Mouse (Mus musculus): ENCODE data around the gene Olfr328. TPM values are rescaled to one million over a fixed set of nuclear protein-coding genes. Genes with fewer than 3 reads are reported as not detected.
"Not testable (repeated sequence)": the region's sequence is repeated elsewhere in the genome, so short reads cannot be mapped to it uniquely, and the experiment has no call there.

Olfr328 gene
- total RNA-seq, 1 experiment, result 0.18 TPM

DNA sequence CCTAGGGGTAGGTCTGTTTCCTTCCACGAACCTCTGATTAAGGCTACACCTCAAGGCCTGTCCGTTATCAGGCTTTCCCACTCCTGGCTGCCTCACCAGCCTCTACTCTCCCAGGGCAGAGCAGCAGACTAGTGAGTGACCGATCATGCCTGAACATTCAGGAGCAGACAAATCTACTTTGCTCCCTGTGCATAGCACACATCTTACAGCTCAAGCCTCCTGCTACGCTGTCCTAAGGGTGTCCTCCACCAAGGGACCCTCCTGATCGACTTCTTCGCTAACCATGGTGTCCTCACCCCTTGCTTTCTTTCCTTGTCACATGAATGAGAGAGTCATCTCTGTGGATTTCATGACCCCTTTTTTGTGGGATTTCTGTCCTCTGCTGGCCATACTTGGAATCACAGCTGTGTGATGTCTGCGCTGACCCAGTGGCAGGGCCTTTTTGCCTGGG, 32.5 kb upstream of the Olfr328 start:
- in situ Hi-C loops (cut with MboI; ENCODE audit: low sequenced_read_pairs in 2 of 2, unreplicated experiment in 2 of 2), result no loop called here

DNA sequence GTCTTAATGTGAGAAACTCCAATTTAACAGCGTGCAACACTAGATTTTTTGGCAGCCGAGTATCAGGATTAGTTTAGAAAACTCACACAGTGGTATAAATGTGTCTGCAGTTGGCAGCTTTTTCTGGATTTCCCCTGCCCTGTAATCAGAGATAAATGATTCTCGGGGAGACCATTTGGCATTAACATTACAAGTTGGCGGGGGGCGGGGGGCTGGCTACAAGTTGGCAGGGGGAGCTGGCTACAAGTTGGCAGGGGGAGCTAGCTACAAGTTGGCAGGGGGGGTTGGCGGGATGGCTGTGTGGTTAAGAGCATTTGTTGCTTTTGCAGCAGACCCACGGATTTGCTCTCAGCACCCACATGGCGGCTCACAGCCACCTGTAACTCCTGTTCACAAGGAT, 23.2 kb upstream of the Olfr328 start:
- Histone ChIP-seq H3K4me3 (ENCODE audit: insufficient read depth in 1 of 2, low read depth in 1 of 2, low read length in 2 of 2, poor library complexity in 1 of 2, severe bottlenecking in 1 of 2) (no peak overlapping the region), H3K4me1 (ENCODE audit: control insufficient read depth in 2 of 2, insufficient read depth in 2 of 2, low read length in 2 of 2, poor library complexity in 1 of 2) (no peaks in the 10 kb centered on the region), H3K27ac (ENCODE audit: insufficient read depth, low read depth, low read length, poor library complexity, severe bottlenecking) (no peak overlapping the region), H3K36me3 (ENCODE audit: control insufficient read depth, insufficient read depth, low read length, poor library complexity, severe bottlenecking) (no peaks in the 10 kb centered on the region), H3K9ac (ENCODE audit: insufficient read depth, low read depth, low read length, poor library complexity, severe bottlenecking) (no peak overlapping the region), H3K9me3 (ENCODE audit: control insufficient read depth, insufficient read depth, low read depth, low read length) (no peaks in the 10 kb centered on the region)
- in situ Hi-C loops (cut with MboI; ENCODE audit: low sequenced_read_pairs in 2 of 2, unreplicated experiment in 2 of 2), result no loop called here
- TF ChIP-seq CHD2 (IDR thresholded peaks at IDR 0.05; ENCODE audit: low read depth, low read length) (no peak), MAFK (IDR thresholded peaks at IDR 0.05; ENCODE audit: insufficient read depth, low read depth, low read length) (no peak), ZC3H11A (IDR thresholded peaks at IDR 0.05; ENCODE audit: borderline replicate concordance, low read depth, low read length) (no peak)
- no peak for DNase-seq (ENCODE audit: low read depth, low spot score)

More for the DNA sequence above, 32.5 kb upstream of the Olfr328 start:
- TF ChIP-seq CHD2 (IDR thresholded peaks at IDR 0.05; ENCODE audit: low read depth, low read length) (no peak), HCFC1 (IDR thresholded peaks at IDR 0.05; ENCODE audit: borderline replicate concordance, insufficient read depth, low read length) (no peak), MAFK (IDR thresholded peaks at IDR 0.05; ENCODE audit: insufficient read depth, low read depth, low read length) (no peak), ZC3H11A (IDR thresholded peaks at IDR 0.05; ENCODE audit: borderline replicate concordance, low read depth, low read length) (no peak; the same call in 1 of the 2 replicates), ZNF384 (IDR thresholded peaks at IDR 0.05; ENCODE audit: low read depth, low read length) (no peak)
- Histone ChIP-seq H3K36me3 (ENCODE audit: control insufficient read depth, insufficient read depth, low read length, poor library complexity, severe bottlenecking) (no peaks in the 10 kb centered on the region), H3K4me3 (ENCODE audit: insufficient read depth in 1 of 2, low read depth in 1 of 2, low read length in 2 of 2, poor library complexity in 1 of 2, severe bottlenecking in 1 of 2) (no peak overlapping the region), H3K4me1 (ENCODE audit: control insufficient read depth in 2 of 2, insufficient read depth in 2 of 2, low read length in 2 of 2, poor library complexity in 1 of 2) (no peaks in the 10 kb centered on the region), H3K9ac (ENCODE audit: insufficient read depth, low read depth, low read length, poor library complexity, severe bottlenecking) (no peak overlapping the region), H3K9me3 (ENCODE audit: control insufficient read depth, insufficient read depth, low read depth, low read length) (no peaks in the 10 kb centered on the region), H3K27ac (ENCODE audit: insufficient read depth, low read depth, low read length, poor library complexity, severe bottlenecking) (no peak overlapping the region)
- DNase-seq (ENCODE audit: low read depth, low spot score), result peak; percentile 41

DNA sequence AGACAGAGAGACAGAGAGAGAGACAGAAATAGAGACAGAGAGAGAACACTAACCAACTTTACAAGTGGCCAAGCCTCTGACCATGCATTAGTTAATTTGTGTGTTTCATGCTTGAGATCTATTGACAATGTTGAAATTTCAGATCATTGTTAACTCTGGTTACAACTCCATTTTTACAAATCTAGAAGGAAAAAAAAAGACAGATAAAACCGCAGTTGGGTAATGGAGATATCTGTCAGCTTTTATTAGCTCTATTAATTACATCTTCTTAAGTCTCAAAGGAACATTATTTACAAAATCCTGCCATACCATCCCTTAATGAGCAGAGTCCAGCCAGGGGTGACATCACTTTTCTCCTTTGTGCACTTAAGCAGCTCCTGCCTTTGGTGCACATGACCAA, 22.0 kb upstream of the Olfr328 start, which contains the start of gene Olfr325:
TSS of gene Olfr325 (plus strand) at position 301 of the 400 bp plus-strand sequence.
- no peak within 1 kb of the TSS for H3K9ac ChIP-seq (ENCODE audit: insufficient read depth, low read depth, low read length, poor library complexity, severe bottlenecking)
- DNase-seq (ENCODE audit: low read depth, low spot score), result no peak
- no peak for TF ChIP-seq ZC3H11A (IDR thresholded peaks at IDR 0.05; ENCODE audit: borderline replicate concordance, low read depth, low read length)
- TF ChIP-seq ZNF384 (IDR thresholded peaks at IDR 0.05; ENCODE audit: low read depth, low read length), result no peak
- TF ChIP-seq MAFK (IDR thresholded peaks at IDR 0.05; ENCODE audit: insufficient read depth, low read depth, low read length), result no peak
- no peak for TF ChIP-seq CHD2 (IDR thresholded peaks at IDR 0.05; ENCODE audit: low read depth, low read length)
- no peak for TF ChIP-seq HCFC1 (IDR thresholded peaks at IDR 0.05; ENCODE audit: borderline replicate concordance, insufficient read depth, low read length)
- no peak within 1 kb of the TSS for H3K27ac ChIP-seq (ENCODE audit: insufficient read depth, low read depth, low read length, poor library complexity, severe bottlenecking)
- no peaks in the 10 kb centered on the region for H3K9me3 ChIP-seq (ENCODE audit: control insufficient read depth, insufficient read depth, low read depth, low read length)
- in situ Hi-C loops (cut with MboI; ENCODE audit: low sequenced_read_pairs in 2 of 2, unreplicated experiment in 2 of 2), result no loop called here
- no peak within 1 kb of the TSS for H3K4me3 ChIP-seq (ENCODE audit: insufficient read depth in 1 of 2, low read depth in 1 of 2, low read length in 2 of 2, poor library complexity in 1 of 2, severe bottlenecking in 1 of 2)
- no peaks in the 10 kb centered on the region for H3K4me1 ChIP-seq (ENCODE audit: control insufficient read depth in 2 of 2, insufficient read depth in 2 of 2, low read length in 2 of 2, poor library complexity in 1 of 2)
- no peaks in the 10 kb centered on the region for H3K36me3 ChIP-seq (ENCODE audit: control insufficient read depth, insufficient read depth, low read length, poor library complexity, severe bottlenecking)

DNA sequence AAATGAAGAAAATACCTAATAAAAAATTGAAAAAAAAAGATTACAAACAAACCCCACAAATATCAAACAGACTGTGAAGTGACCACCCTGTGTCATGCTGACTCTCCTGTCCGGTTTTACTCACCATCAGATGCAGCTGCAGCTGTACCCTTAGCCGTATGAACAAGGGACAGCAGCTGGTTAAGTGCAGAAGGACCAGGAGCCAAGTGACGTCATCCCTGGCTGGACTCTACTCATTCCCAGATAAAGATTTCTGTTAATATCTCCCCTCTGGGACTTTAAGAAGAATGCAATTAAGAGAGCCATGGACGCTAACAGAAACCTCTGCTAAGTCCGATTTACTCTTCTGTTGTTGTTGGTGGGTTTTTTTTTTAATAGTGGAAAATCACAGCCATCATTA, 15.0 kb upstream of the Olfr328 start, which contains the start of gene Olfr224:
TSS of gene Olfr224 (minus strand) at position 149 of the 400 bp plus-strand sequence.
- Histone ChIP-seq H3K4me1 (ENCODE audit: control insufficient read depth in 2 of 2, insufficient read depth in 2 of 2, low read length in 2 of 2, poor library complexity in 1 of 2) (no peaks in the 10 kb centered on the region), H3K9me3 (ENCODE audit: control insufficient read depth, insufficient read depth, low read depth, low read length) (no peaks in the 10 kb centered on the region), H3K9ac (ENCODE audit: insufficient read depth, low read depth, low read length, poor library complexity, severe bottlenecking) (no peak within 1 kb of the TSS), H3K27ac (ENCODE audit: insufficient read depth, low read depth, low read length, poor library complexity, severe bottlenecking) (no peak within 1 kb of the TSS), H3K4me3 (ENCODE audit: insufficient read depth in 1 of 2, low read depth in 1 of 2, low read length in 2 of 2, poor library complexity in 1 of 2, severe bottlenecking in 1 of 2) (no peak within 1 kb of the TSS), H3K36me3 (ENCODE audit: control insufficient read depth, insufficient read depth, low read length, poor library complexity, severe bottlenecking) (no peaks in the 10 kb centered on the region)
- in situ Hi-C loops (cut with MboI; ENCODE audit: low sequenced_read_pairs in 2 of 2, unreplicated experiment in 2 of 2), result no loop called here
- DNase-seq (ENCODE audit: low read depth, low spot score), result no peak
- no peak for TF ChIP-seq ZC3H11A (IDR thresholded peaks at IDR 0.05; ENCODE audit: borderline replicate concordance, low read depth, low read length)
- no peak for TF ChIP-seq ZNF384 (IDR thresholded peaks at IDR 0.05; ENCODE audit: low read depth, low read length)
- TF ChIP-seq HCFC1 (IDR thresholded peaks at IDR 0.05; ENCODE audit: borderline replicate concordance, insufficient read depth, low read length), result no peak
- TF ChIP-seq MAFK (IDR thresholded peaks at IDR 0.05; ENCODE audit: insufficient read depth, low read depth, low read length), result no peak

DNA sequence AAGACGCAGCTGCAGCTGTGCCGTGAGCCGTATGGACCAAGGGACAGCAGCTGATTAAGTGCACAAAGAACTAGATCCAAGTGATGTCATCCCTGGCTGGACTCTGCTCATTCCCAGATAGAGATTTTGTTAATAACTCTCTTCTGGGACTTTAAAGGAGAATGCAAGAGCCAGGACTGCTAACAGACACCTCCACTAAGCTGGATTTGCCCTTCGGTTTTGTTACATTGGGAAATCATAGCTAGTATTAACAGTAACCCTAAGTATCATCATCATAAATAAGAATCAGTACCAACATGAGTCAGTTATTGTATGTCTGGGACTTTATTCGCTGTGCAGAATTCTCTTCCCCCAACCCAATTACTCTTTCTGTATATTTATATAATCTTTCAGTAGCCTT, 9.1 kb downstream of the Olfr328 start, which contains the start of gene Olfr329-ps:
TSS of gene Olfr329-ps (minus strand) at position 101 of the 400 bp plus-strand sequence.
- Histone ChIP-seq H3K27ac (ENCODE audit: insufficient read depth, low read depth, low read length, poor library complexity, severe bottlenecking) (no peak within 1 kb of the TSS), H3K4me1 (ENCODE audit: control insufficient read depth in 2 of 2, insufficient read depth in 2 of 2, low read length in 2 of 2, poor library complexity in 1 of 2) (no peaks in the 10 kb centered on the region), H3K9me3 (ENCODE audit: control insufficient read depth, insufficient read depth, low read depth, low read length) (no peaks in the 10 kb centered on the region), H3K36me3 (ENCODE audit: control insufficient read depth, insufficient read depth, low read length, poor library complexity, severe bottlenecking) (no peaks in the 10 kb centered on the region), H3K9ac (ENCODE audit: insufficient read depth, low read depth, low read length, poor library complexity, severe bottlenecking) (no peak within 1 kb of the TSS), H3K4me3 (ENCODE audit: insufficient read depth in 1 of 2, low read depth in 1 of 2, low read length in 2 of 2, poor library complexity in 1 of 2, severe bottlenecking in 1 of 2) (no peak within 1 kb of the TSS)
- in situ Hi-C loops (cut with MboI; ENCODE audit: low sequenced_read_pairs in 2 of 2, unreplicated experiment in 2 of 2), result no loop called here
- no peak for TF ChIP-seq MAFK (IDR thresholded peaks at IDR 0.05; ENCODE audit: insufficient read depth, low read depth, low read length)
- no peak for TF ChIP-seq ZC3H11A (IDR thresholded peaks at IDR 0.05; ENCODE audit: borderline replicate concordance, low read depth, low read length)
- TF ChIP-seq HCFC1 (IDR thresholded peaks at IDR 0.05; ENCODE audit: borderline replicate concordance, insufficient read depth, low read length), result no peak
- TF ChIP-seq CHD2 (IDR thresholded peaks at IDR 0.05; ENCODE audit: low read depth, low read length), result no peak
- TF ChIP-seq ZNF384 (IDR thresholded peaks at IDR 0.05; ENCODE audit: low read depth, low read length), result no peak
- no peak for DNase-seq (ENCODE audit: low read depth, low spot score)

DNA sequence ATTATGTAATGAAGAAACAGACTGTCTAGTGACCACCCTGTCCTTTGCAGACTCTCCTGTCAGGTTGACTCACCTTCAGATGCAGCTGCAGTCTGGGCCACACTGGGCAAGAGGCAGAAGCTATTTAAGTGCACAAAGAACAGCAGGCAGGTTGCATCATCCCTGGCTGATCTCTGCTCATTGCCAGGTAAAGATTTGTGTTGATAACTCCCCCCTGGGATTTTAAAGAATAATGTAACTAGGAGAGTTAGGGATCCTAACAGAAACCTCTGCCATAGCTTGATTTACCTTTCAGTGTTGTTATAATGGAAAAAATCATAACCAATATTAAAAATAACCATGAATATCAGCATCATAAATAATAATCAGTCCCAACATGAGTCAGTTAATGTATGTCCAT, 20.7 kb downstream of the Olfr328 start, which contains the start of gene Olfr330:
TSS of gene Olfr330 (minus strand) at position 101 of the 400 bp plus-strand sequence.
- H3K27ac ChIP-seq (ENCODE audit: insufficient read depth, low read depth, low read length, poor library complexity, severe bottlenecking); H3K4me1 ChIP-seq (ENCODE audit: control insufficient read depth in 2 of 2, insufficient read depth in 2 of 2, low read length in 2 of 2, poor library complexity in 1 of 2); H3K9me3 ChIP-seq (ENCODE audit: control insufficient read depth, insufficient read depth, low read depth, low read length); H3K4me3 ChIP-seq (ENCODE audit: insufficient read depth in 1 of 2, low read depth in 1 of 2, low read length in 2 of 2, poor library complexity in 1 of 2, severe bottlenecking in 1 of 2); H3K36me3 ChIP-seq (ENCODE audit: control insufficient read depth, insufficient read depth, low read length, poor library complexity, severe bottlenecking); DNase-seq (ENCODE audit: low read depth, low spot score); H3K9ac ChIP-seq (ENCODE audit: insufficient read depth, low read depth, low read length, poor library complexity, severe bottlenecking); in situ Hi-C loops (cut with MboI; ENCODE audit: low sequenced_read_pairs in 2 of 2, unreplicated experiment in 2 of 2): not testable (repeated sequence)

DNA sequence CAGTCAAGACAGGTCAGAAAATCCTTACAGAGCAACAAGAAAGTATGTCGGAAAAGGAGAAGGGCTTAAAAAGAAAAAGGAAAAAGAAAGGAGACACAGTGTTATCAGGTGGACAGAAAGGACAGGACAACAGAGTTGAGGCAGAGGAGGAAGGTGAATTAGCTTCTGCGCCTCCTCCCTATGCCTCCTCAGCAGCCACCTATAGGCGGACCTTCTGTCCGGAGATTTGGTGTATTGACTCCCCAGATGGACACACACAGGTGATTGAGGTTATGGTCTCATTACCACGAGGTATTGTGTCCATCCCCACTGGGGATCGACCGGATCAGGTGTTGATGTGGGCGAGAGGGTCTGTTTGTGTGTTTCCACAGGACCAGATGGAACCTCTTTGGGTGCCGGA, 35.7 kb downstream of the Olfr328 start:
- H3K9ac ChIP-seq (ENCODE audit: insufficient read depth, low read depth, low read length, poor library complexity, severe bottlenecking); H3K4me3 ChIP-seq (ENCODE audit: insufficient read depth in 1 of 2, low read depth in 1 of 2, low read length in 2 of 2, poor library complexity in 1 of 2, severe bottlenecking in 1 of 2); DNase-seq (ENCODE audit: low read depth, low spot score); H3K27ac ChIP-seq (ENCODE audit: insufficient read depth, low read depth, low read length, poor library complexity, severe bottlenecking); H3K4me1 ChIP-seq (ENCODE audit: control insufficient read depth in 2 of 2, insufficient read depth in 2 of 2, low read length in 2 of 2, poor library complexity in 1 of 2); H3K9me3 ChIP-seq (ENCODE audit: control insufficient read depth, insufficient read depth, low read depth, low read length); in situ Hi-C loops (cut with MboI; ENCODE audit: low sequenced_read_pairs in 2 of 2, unreplicated experiment in 2 of 2); H3K36me3 ChIP-seq (ENCODE audit: control insufficient read depth, insufficient read depth, low read length, poor library complexity, severe bottlenecking): not testable (repeated sequence)
